Comparison of ENCODE assay signal across 14 mouse cellular contexts in genomic region chr9:56842303-56842719, GRCm38 (mm10). TPM values are rescaled to one million over a fixed set of nuclear protein-coding genes. Genes with fewer than 3 reads are reported as not detected.
DNase-seq lines count a peak whose midpoint lies in the region; ATAC-seq and TF ChIP-seq lines count a peak whose summit lies in the region.
"Had no signal": no experiment of that assay in that cellular context is flagged by ENCODE, and none has a peak within 500 bp of the region (broad histone marks: within the 10 kb centered on the region; RNA-seq: fewer than 3 reads in every experiment).

No protein-coding gene starts in this region.

- no peak overlapping the region for H3K4me2 ChIP-seq in midbrain, postnatal 0 days (ENCODE audit: low read depth, low read length, poor library complexity, severe bottlenecking)
- H3K4me2 ChIP-seq in midbrain, embryonic 13.5 days (replicated peaks) = no peak overlapping the region
- no peak overlapping the region for H3K4me2 ChIP-seq in hindbrain, embryonic 12.5 days (replicated peaks)

- H3K36me3 ChIP-seq in midbrain, postnatal 0 days (ENCODE audit: insufficient read depth, low read length) = no peaks in the 10 kb centered on the region
- H3K36me3 ChIP-seq in midbrain, embryonic 13.5 days = no peaks in the 10 kb centered on the region
- no peaks in the 10 kb centered on the region for H3K36me3 ChIP-seq in hindbrain, embryonic 12.5 days
- H3K36me3 ChIP-seq in thymus, adult 2 months (ENCODE audit: control insufficient read depth, insufficient read depth, low read length) = no peaks in the 10 kb centered on the region

- TF ChIP-seq POLR2A in thymus, adult 2 months (IDR thresholded peaks at IDR 0.05; ENCODE audit: control insufficient read depth, extremely low read depth, insufficient read depth, low read length, poor library complexity) = no peak
- TF ChIP-seq POLR2A in cerebellum, adult 2 months (IDR thresholded peaks at IDR 0.05; ENCODE audit: borderline replicate concordance, insufficient read depth, low read length) = no peak

- TF ChIP-seq CTCF in midbrain, postnatal 0 days (IDR thresholded peaks at IDR 0.05) = no peak
- no peak for TF ChIP-seq CTCF in thymus, adult 2 months (IDR thresholded peaks at IDR 0.05; ENCODE audit: borderline replicate concordance, control insufficient read depth, extremely low read depth, insufficient read depth, low read length, poor library complexity)
- TF ChIP-seq CTCF in cerebellum, adult 2 months (IDR thresholded peaks at IDR 0.05; ENCODE audit: borderline replicate concordance, insufficient read depth, low read depth, low read length) = no peak

- no peak overlapping the region for H3K27ac ChIP-seq in midbrain, postnatal 0 days (ENCODE audit: low read depth, low read length)
- H3K27ac ChIP-seq in midbrain, embryonic 13.5 days = no peak overlapping the region
- H3K27ac ChIP-seq in hindbrain, embryonic 12.5 days = peak overlapping the region; percentile 55
- no peak overlapping the region for H3K27ac ChIP-seq in thymus, adult 2 months (ENCODE audit: control insufficient read depth, insufficient read depth, low read length)
- no peak overlapping the region for H3K27ac ChIP-seq in cerebellum, adult 2 months (ENCODE audit: insufficient read depth, low read length)

- no peak for ATAC-seq in midbrain, postnatal 0 days (ENCODE audit: low FRiP score)
- ATAC-seq in midbrain, embryonic 13.5 days = no peak
- no peak; the same call in 1 of the 2 replicates for ATAC-seq in hindbrain, embryonic 12.5 days (ENCODE audit: low FRiP score)
- ATAC-seq: forebrain, embryonic 16.5 days had no signal

- WGBS in midbrain, postnatal 0 days = 73% methylated on average over 3 of the region's 3 CpGs
- 80% methylated on average over 3 of the region's 3 CpGs for WGBS in midbrain, embryonic 13.5 days
- 41% methylated on average over 3 of the region's 3 CpGs for WGBS in hindbrain, embryonic 12.5 days
- WGBS in thymus, adult 2 months = 45% methylated on average over 3 of the region's 3 CpGs
- 65% methylated on average over 3 of the region's 3 CpGs for WGBS in cerebellum, adult 2 months

- no peaks in the 10 kb centered on the region for H3K27me3 ChIP-seq in midbrain, postnatal 0 days (ENCODE audit: insufficient read depth, low read length)
- H3K27me3 ChIP-seq in midbrain, embryonic 13.5 days = peaks cover 3% of the 10 kb centered on the region; the same call in 1 of the 2 replicates
- peaks cover 10% of the 10 kb centered on the region for H3K27me3 ChIP-seq in hindbrain, embryonic 12.5 days
- H3K27me3 ChIP-seq in thymus, adult 2 months (ENCODE audit: control insufficient read depth, insufficient read depth, low read length) = no peaks in the 10 kb centered on the region
- H3K27me3 ChIP-seq in cerebellum, adult 2 months (ENCODE audit: control insufficient read depth, insufficient read depth, low read length) = no peaks in the 10 kb centered on the region

- H3K9ac ChIP-seq in midbrain, postnatal 0 days (replicated peaks; ENCODE audit: low read length, poor library complexity, severe bottlenecking) = no peak overlapping the region
- H3K9ac ChIP-seq in midbrain, embryonic 13.5 days (replicated peaks) = no peak overlapping the region
- H3K9ac ChIP-seq in hindbrain, embryonic 12.5 days = peak overlapping the region; percentile 32; the same call in 1 of the 2 replicates

- no peaks in the 10 kb centered on the region for H3K9me3 ChIP-seq in midbrain, postnatal 0 days (ENCODE audit: low read length)
- H3K9me3 ChIP-seq in midbrain, embryonic 13.5 days = no peaks in the 10 kb centered on the region
- H3K9me3 ChIP-seq in hindbrain, embryonic 12.5 days (replicated peaks) = no peaks in the 10 kb centered on the region

- H3K4me1 ChIP-seq in midbrain, postnatal 0 days (ENCODE audit: insufficient read depth, low read length) = no peaks in the 10 kb centered on the region; the same call in 1 of the 2 replicates
- peaks cover 24% of the 10 kb centered on the region for H3K4me1 ChIP-seq in midbrain, embryonic 13.5 days (replicated peaks)
- H3K4me1 ChIP-seq in hindbrain, embryonic 12.5 days = peaks cover 41% of the 10 kb centered on the region
- no peaks in the 10 kb centered on the region for H3K4me1 ChIP-seq in thymus, adult 2 months (replicated peaks; ENCODE audit: control insufficient read depth, insufficient read depth, low read length)
- H3K4me1 ChIP-seq in cerebellum, adult 2 months (ENCODE audit: control insufficient read depth, insufficient read depth, low read length) = peaks cover 8% of the 10 kb centered on the region

- no peak overlapping the region for H3K4me3 ChIP-seq in midbrain, postnatal 0 days (ENCODE audit: low read depth, low read length)
- H3K4me3 ChIP-seq in midbrain, embryonic 13.5 days (replicated peaks) = no peak overlapping the region
- no peak overlapping the region for H3K4me3 ChIP-seq in hindbrain, embryonic 12.5 days
- H3K4me3 ChIP-seq in thymus, adult 2 months (ENCODE audit: control insufficient read depth, insufficient read depth, low read length) = no peak overlapping the region
- no peak overlapping the region for H3K4me3 ChIP-seq in cerebellum, adult 2 months (replicated peaks; ENCODE audit: insufficient read depth, low read depth, low read length)

- peak; percentile 53 for DNase-seq in midbrain, postnatal 0 days (ENCODE audit: low spot score)
- peak; percentile 83 for DNase-seq in mesoderm, embryonic 11.5 days (ENCODE audit: low read depth, low spot score)
- DNase-seq in thymus, adult 2 months = no peak
- DNase-seq in cerebellum, adult 2 months = no peak
- no peak for DNase-seq in urinary bladder, postnatal 4 days (ENCODE audit: low spot score in 2 of 2)
- DNase-seq: heart, adult 18-20 months; lung, postnatal 36 days; thymus, postnatal 36 days had no signal

RNA-seq across cellular contexts. Expression of gene Odf3l1, which starts 22.2 kb away (rescaled TPM):
- 0.28 TPM in 1 of 2 replicates, not detected in the other for total RNA-seq in midbrain, postnatal 0 days (2014; rRNA removed)
- polyA plus RNA-seq in midbrain, postnatal 0 days (2015; fragmentation: Nextera tagmentation; extraction: Ambion mirVana) = 0.25 TPM in 1 of 2 replicates, not detected in the other
- not detected in 2 replicates for polyA plus RNA-seq in midbrain, embryonic 13.5 days (2015; fragmentation: Nextera tagmentation; extraction: Ambion mirVana)
- 0.29 and 0.54 TPM in 2 replicates for polyA plus RNA-seq in hindbrain, embryonic 12.5 days (2016; fragmentation: Nextera tagmentation; extraction: Ambion mirVana)
- polyA plus RNA-seq in thymus, adult 2 months (2012; rRNA removed) = 2.2 TPM in 2 replicates
- 0.21 and 0.33 TPM in 2 replicates for polyA plus RNA-seq in cerebellum, adult 2 months (2012; rRNA removed)
- total RNA-seq: heart, adult 18-20 months; hematopoietic stem cell, adult 5-6 weeks; layer of hippocampus, adult 18-20 months; liver, adult 2 months had no signal
- polyA plus RNA-seq: forebrain, embryonic 16.5 days had no signal

RNA-seq across cellular contexts. Expression of gene Cspg4, which starts 22.5 kb away (rescaled TPM):
- 31.6 and 37.3 TPM in 2 replicates for total RNA-seq in midbrain, postnatal 0 days (2014; rRNA removed)
- polyA plus RNA-seq in midbrain, postnatal 0 days (2015; fragmentation: Nextera tagmentation; extraction: Ambion mirVana) = 7.5 and 8.7 TPM in 2 replicates
- 3.2 and 3.5 TPM in 2 replicates for polyA plus RNA-seq in midbrain, embryonic 13.5 days (2015; fragmentation: Nextera tagmentation; extraction: Ambion mirVana)
- 6.8 and 8.9 TPM in 2 replicates for polyA plus RNA-seq in hindbrain, embryonic 12.5 days (2016; fragmentation: Nextera tagmentation; extraction: Ambion mirVana)
- polyA plus RNA-seq in thymus, adult 2 months (2012; rRNA removed) = 3.5 and 3.6 TPM in 2 replicates
- 7.4 and 8.9 TPM in 2 replicates for polyA plus RNA-seq in cerebellum, adult 2 months (2012; rRNA removed)
- total RNA-seq: hematopoietic stem cell, adult 5-6 weeks had no signal

RNA-seq across cellular contexts. Expression of gene Lingo1, which starts 46.0 kb away (rescaled TPM):
- 145 and 192 TPM in 2 replicates for total RNA-seq in midbrain, postnatal 0 days (2014; rRNA removed)
- 110 and 114 TPM in 2 replicates for polyA plus RNA-seq in midbrain, postnatal 0 days (2015; fragmentation: Nextera tagmentation; extraction: Ambion mirVana)
- 35.1 and 39.0 TPM in 2 replicates for polyA plus RNA-seq in midbrain, embryonic 13.5 days (2015; fragmentation: Nextera tagmentation; extraction: Ambion mirVana)
- 35.6 and 36.9 TPM in 2 replicates for polyA plus RNA-seq in hindbrain, embryonic 12.5 days (2016; fragmentation: Nextera tagmentation; extraction: Ambion mirVana)
- 5.2 and 5.3 TPM in 2 replicates for polyA plus RNA-seq in thymus, adult 2 months (2012; rRNA removed)
- 85.1 and 88.3 TPM in 2 replicates for polyA plus RNA-seq in cerebellum, adult 2 months (2012; rRNA removed)
- total RNA-seq: hematopoietic stem cell, adult 5-6 weeks had no signal

Comparison
In these comparisons a context has a peak if more than half of its experiments do, and no peak if none do; other contexts are left out.
1. DNase-seq: peak in midbrain, postnatal 0 days (single experiment) and mesoderm, embryonic 11.5 days (single experiment); none in thymus, adult 2 months (single experiment), cerebellum, adult 2 months (0 of 2) and urinary bladder, postnatal 4 days (0 of 2).